Mouse (Mus musculus) ES-E14 (cell line): ENCODE measurements at regions not wholly inside any gene's neighbourhood (a gene's known extent, or its start where the extent isn't known, plus 50 kb on each side); places are given as distances from the start of the nearest gene placed in this dataset.

ENCODE experiments used
- HCFC1 ChIP-seq: IDR thresholded peaks from 2 replicates; pipeline ENCODE4 v1.6.1; 2012; ENCODE audit warnings: low read length, inconsistent platforms, borderline replicate concordance; ENCODE audit not compliant: insufficient read depth
- MAFK ChIP-seq: IDR thresholded peaks from 2 replicates; pipeline ENCODE4 v1.6.1; 2014; ENCODE audit warnings: mild to moderate bottlenecking, low read depth, low read length, inconsistent platforms; ENCODE audit not compliant: insufficient read depth
- ZC3H11A ChIP-seq: IDR thresholded peaks from 2 replicates; pipeline ENCODE4 v1.6.1; 2012; ENCODE audit warnings: low read depth, mild to moderate bottlenecking, inconsistent platforms, low read length, borderline replicate concordance
- ZNF384 ChIP-seq: IDR thresholded peaks from 2 replicates; pipeline ENCODE4 v1.6.1; 2012; ENCODE audit warnings: low read depth, low read length, inconsistent platforms

DNA sequence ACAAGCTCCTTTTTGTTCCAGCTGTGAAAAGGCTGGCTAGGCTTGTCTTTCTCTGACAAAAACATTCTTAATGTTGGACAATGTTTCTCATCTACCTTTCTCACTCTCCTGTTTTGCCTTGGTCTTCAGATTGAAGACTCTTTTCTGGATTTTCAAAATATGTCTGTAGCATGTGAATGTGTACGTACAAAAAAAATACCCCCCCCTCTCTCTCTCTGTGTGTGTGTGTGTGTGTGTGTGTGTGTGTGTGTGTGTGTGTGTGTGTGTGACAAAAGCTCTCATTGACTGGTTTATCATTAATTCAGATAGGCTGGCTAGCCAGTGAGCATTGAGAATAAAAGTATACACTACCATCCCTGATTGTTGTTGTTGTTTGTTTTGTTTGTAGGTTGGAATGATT lies 64.3 kb upstream of the Thsd7b start:
- TF ChIP-seq ZC3H11A, result no peak
- TF ChIP-seq ZNF384, result no peak
- TF ChIP-seq HCFC1, result no peak
- no peak for TF ChIP-seq MAFK
